Mouse (Mus musculus) embryo, embryonic 10 days (tissue): ENCODE measurements around the gene Scmh1.
"Not testable (repeated sequence)": the region's sequence is repeated elsewhere in the genome, so short reads cannot be mapped to it uniquely, and the experiment has no call there.

Source experiments
- DNase-seq: peaks from one replicate; pipeline ENCODE4 v3.0.0-alpha.2; 2015; ENCODE audit warnings: low spot score

Scmh1 gene

GRCm38 (mm10) chr4:120405144-120405805, at the start of gene Scmh1:
Gene Scmh1 (plus strand): TSS chr4:120405281.
- DNase-seq, result peak; percentile 77

- DNase-seq, result no peak
Measured at GRCm38 (mm10) chr4:120360011-120360521, 45.0 kb upstream of the Scmh1 start.

GRCm38 (mm10) chr4:120364729-120365128, 40.4 kb upstream of the Scmh1 start:
- DNase-seq, result peak; percentile 51

GRCm38 (mm10) chr4:120365456-120365855, 39.6 kb upstream of the Scmh1 start:
- no peak for DNase-seq

GRCm38 (mm10) chr4:120368031-120368430, 37.0 kb upstream of the Scmh1 start:
- no peak for DNase-seq

GRCm38 (mm10) chr4:120368663-120369062, 36.4 kb upstream of the Scmh1 start:
- DNase-seq, result peak; percentile 82

GRCm38 (mm10) chr4:120369156-120369555, 35.9 kb upstream of the Scmh1 start:
- DNase-seq, result no peak

GRCm38 (mm10) chr4:120369861-120370366, 35.2 kb upstream of the Scmh1 start:
- no peak for DNase-seq

GRCm38 (mm10) chr4:120372838-120373237, 32.2 kb upstream of the Scmh1 start:
- DNase-seq, result no peak

GRCm38 (mm10) chr4:120373813-120374212, 31.3 kb upstream of the Scmh1 start:
- no peak for DNase-seq

- DNase-seq, result peak; percentile 89
Measured at GRCm38 (mm10) chr4:120380811-120381391, 24.2 kb upstream of the Scmh1 start.

- DNase-seq, result no peak
Measured at GRCm38 (mm10) chr4:120385496-120385895, 19.6 kb upstream of the Scmh1 start.

GRCm38 (mm10) chr4:120387496-120387895, 17.6 kb upstream of the Scmh1 start:
- peak; percentile 44 for DNase-seq

- no peak for DNase-seq
Measured at GRCm38 (mm10) chr4:120387968-120388367, 17.1 kb upstream of the Scmh1 start.

- peak; percentile 54 for DNase-seq
Measured at GRCm38 (mm10) chr4:120388998-120389542, 16.0 kb upstream of the Scmh1 start.

GRCm38 (mm10) chr4:120389546-120389945, 15.5 kb upstream of the Scmh1 start:
- DNase-seq, result no peak

GRCm38 (mm10) chr4:120391591-120391990, 13.5 kb upstream of the Scmh1 start:
- DNase-seq, result no peak

- DNase-seq, result no peak
Measured at GRCm38 (mm10) chr4:120392341-120392740, 12.7 kb upstream of the Scmh1 start.

GRCm38 (mm10) chr4:120392748-120393147, 12.3 kb upstream of the Scmh1 start:
- DNase-seq, result no peak

GRCm38 (mm10) chr4:120400251-120400650, 4.8 kb upstream of the Scmh1 start:
- DNase-seq, result no peak

GRCm38 (mm10) chr4:120402105-120402504, 3.0 kb upstream of the Scmh1 start:
- not testable (repeated sequence) for DNase-seq

- DNase-seq, result peak; percentile 3
Measured at GRCm38 (mm10) chr4:120404247-120404646, 834 bp upstream of the Scmh1 start.

- no peak for DNase-seq
Measured at GRCm38 (mm10) chr4:120404778-120405143, 320 bp upstream of the Scmh1 start.
